Mouse (Mus musculus): Measurements from ENCODE around the gene Stard13.

- TF ChIP-seq CTCF (IDR thresholded peaks at IDR 0.05; ENCODE audit: insufficient read depth, low read depth, low read length) (no peak), POLR2A (IDR thresholded peaks at IDR 0.05; ENCODE audit: insufficient read depth, low read depth, low read length) (no peak)
Observed at GRCm38 (mm10) chr5:151189321-151189720, 44.3 kb downstream of the Stard13 start.
